Mouse (Mus musculus): ENCODE measurements at regions not wholly inside any gene's neighbourhood (a gene's known extent, or its start where the extent isn't known, plus 50 kb on each side); places are given as distances from the start of the nearest gene placed in this dataset.

- no peak for TF ChIP-seq ZNF384 (IDR thresholded peaks at IDR 0.05; ENCODE audit: low read depth, low read length)
- no peak for TF ChIP-seq CHD2 (IDR thresholded peaks at IDR 0.05; ENCODE audit: low read depth, low read length)
- TF ChIP-seq ZC3H11A (IDR thresholded peaks at IDR 0.05; ENCODE audit: borderline replicate concordance, low read depth, low read length) = no peak
- no peak for TF ChIP-seq MAFK (IDR thresholded peaks at IDR 0.05; ENCODE audit: insufficient read depth, low read depth, low read length)
- TF ChIP-seq HCFC1 (IDR thresholded peaks at IDR 0.05; ENCODE audit: borderline replicate concordance, insufficient read depth, low read length) = no peak
Observed at GRCm38 (mm10) chr11:19420143-19420542, 401.4 kb upstream of the Meis1 start.

All from ES-E14 (cell line).